Mouse (Mus musculus) neural tube, embryonic 15.5 days (tissue): ENCODE measurements at regions not wholly inside any gene's neighbourhood (a gene's known extent, or its start where the extent isn't known, plus 50 kb on each side); places are given as distances from the start of the nearest gene placed in this dataset.

Source experiments
- ATAC-seq: fragments of 200-750 bp; cut with Nextera tagmentation; 2 replicates; pipeline ENCODE4 v1.8.0; 2017; ENCODE audit warnings: mild to moderate bottlenecking, moderate TSS enrichment, moderate library complexity; ENCODE audit not compliant: low FRiP score
- H3K27ac ChIP-seq: fragments of 300-500 bp; sonication (generic); replicated peaks from 2 replicates; pipeline ENCODE4 v1.5.1; 2015; ENCODE audit warnings: mild to moderate bottlenecking, inconsistent platforms
- H3K27me3 ChIP-seq: fragments of 300-500 bp; sonication (generic); replicated peaks from 2 replicates; pipeline ENCODE4 v1.6.1; 2015; ENCODE audit warnings: inconsistent platforms
- H3K36me3 ChIP-seq: fragments of 300-500 bp; sonication (generic); 2 replicates; pipeline ENCODE4 v1.6.1; 2015; ENCODE audit warnings: inconsistent platforms
- H3K4me1 ChIP-seq: fragments of 300-500 bp; sonication (generic); 2 replicates; pipeline ENCODE4 v1.6.1; 2015; ENCODE audit warnings: inconsistent platforms
- H3K4me2 ChIP-seq: fragments of 300-500 bp; sonication (generic); 2 replicates; pipeline ENCODE4 v1.6.1; 2015; ENCODE audit warnings: inconsistent platforms, mild to moderate bottlenecking, moderate library complexity
- H3K4me3 ChIP-seq: fragments of 300-500 bp; sonication (generic); replicated peaks from 2 replicates; pipeline ENCODE4 v1.5.1; 2015; ENCODE audit warnings: mild to moderate bottlenecking, inconsistent platforms
- H3K9ac ChIP-seq: fragments of 300-500 bp; sonication (generic); replicated peaks from 2 replicates; pipeline ENCODE4 v1.6.1; 2015; ENCODE audit warnings: mild to moderate bottlenecking, inconsistent platforms
- H3K9me3 ChIP-seq: fragments of 300-500 bp; sonication (generic); replicated peaks from 2 replicates; pipeline ENCODE4 v1.6.1; 2016; ENCODE audit warnings: inconsistent platforms
- WGBS: fragments of 180-500 bp; shearing (Covaris S2); methylation state at CpG from one replicate; pipeline ENCODE4 v1.1.7; 2015; ENCODE audit warnings: mixed read lengths; 5-methylcytosine and 5-hydroxymethylcytosine counted together

DNA sequence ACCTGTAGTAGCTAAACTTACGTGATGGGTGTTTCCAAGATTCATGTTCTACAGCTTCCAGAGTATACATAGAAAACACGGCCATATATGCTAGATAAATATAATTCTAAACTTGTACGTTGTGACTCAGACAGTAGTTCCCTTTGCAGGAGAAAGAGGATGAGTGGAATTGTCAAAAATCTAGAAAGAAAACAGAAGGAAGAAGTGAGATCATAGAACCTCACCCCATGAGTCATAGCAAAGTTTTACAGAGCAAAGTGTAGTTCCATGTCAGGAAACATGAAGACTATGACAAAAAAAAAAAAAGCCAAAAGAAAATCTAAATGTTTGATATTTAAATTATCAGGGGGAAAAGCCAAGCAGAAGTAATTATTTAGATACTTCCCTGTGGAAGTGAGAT, 87.5 kb upstream of the Klf6 start:
- Histone ChIP-seq H3K27ac (no peak overlapping the region), H3K27me3 (no peaks in the 10 kb centered on the region), H3K36me3 (no peaks in the 10 kb centered on the region), H3K9me3 (no peaks in the 10 kb centered on the region), H3K4me2 (no peak overlapping the region), H3K4me3 (no peak overlapping the region), H3K9ac (no peak overlapping the region), H3K4me1 (no peaks in the 10 kb centered on the region)
- no peak for ATAC-seq
- 92% methylated on average over 3 of the region's 3 CpGs for WGBS

DNA sequence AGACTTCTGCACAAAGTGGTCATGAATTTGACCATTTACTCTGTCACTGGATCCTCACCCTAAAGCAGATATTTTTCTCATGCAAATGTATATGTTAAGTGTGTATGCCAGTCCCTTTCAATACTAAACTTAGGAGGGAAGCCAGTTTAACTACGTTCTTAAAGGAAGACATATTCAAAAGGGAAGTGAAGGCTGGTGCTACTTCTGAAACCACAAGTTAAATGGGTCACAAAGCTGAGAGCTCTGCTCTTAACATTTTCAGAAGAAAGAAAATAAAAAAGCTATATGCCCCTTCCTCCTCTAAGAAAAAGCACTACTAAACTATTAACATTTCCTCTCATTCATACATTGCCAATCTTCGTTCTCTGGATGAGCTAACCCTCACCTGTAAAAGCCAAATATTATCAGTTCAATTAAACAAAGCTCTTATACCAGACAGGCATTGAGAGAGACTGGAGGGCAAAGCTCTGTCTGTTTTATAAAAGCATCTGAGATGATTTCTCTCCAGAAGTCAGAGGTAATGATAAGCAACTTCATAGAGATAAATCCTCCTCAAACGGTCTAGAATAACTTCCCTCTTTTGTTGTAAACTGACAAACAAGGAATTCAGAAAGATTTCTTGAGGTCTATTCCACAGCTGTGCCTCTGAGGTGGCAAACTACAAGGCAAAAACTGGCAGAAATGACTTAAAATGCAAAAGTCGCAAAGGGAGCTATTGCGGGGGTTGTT, 82.7 kb upstream of the Klf6 start:
- H3K4me2 ChIP-seq = no peak overlapping the region
- H3K36me3 ChIP-seq = no peaks in the 10 kb centered on the region
- H3K9ac ChIP-seq = no peak overlapping the region
- ATAC-seq = no peak
- no peak overlapping the region for H3K27ac ChIP-seq
- H3K9me3 ChIP-seq = no peaks in the 10 kb centered on the region
- H3K4me1 ChIP-seq = no peaks in the 10 kb centered on the region
- H3K27me3 ChIP-seq = no peaks in the 10 kb centered on the region
- 59% methylated on average over 5 of the region's 5 CpGs for WGBS
- H3K4me3 ChIP-seq = no peak overlapping the region

DNA sequence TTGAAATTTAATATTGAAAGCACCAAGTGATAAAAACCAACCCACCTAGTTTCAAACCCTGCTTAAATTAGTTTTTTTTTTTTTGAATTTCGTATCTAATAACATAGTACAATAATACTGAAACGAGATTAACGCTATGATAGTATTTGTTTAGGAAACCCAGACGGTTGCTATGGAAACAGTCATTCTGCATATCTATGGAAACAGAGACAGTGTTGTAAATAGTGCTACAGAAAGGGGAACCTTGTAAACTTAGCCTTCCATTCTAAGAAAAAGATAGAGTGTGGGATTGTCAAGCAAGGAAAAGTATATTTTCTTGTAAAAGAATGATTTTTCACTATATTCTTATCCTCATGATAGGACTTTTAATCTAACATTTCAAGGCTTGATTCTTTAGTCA, 81.9 kb upstream of the Klf6 start:
- H3K27ac ChIP-seq = no peak overlapping the region
- H3K27me3 ChIP-seq = no peaks in the 10 kb centered on the region
- peak; percentile 81 for ATAC-seq
- H3K9me3 ChIP-seq = no peaks in the 10 kb centered on the region
- no peak overlapping the region for H3K9ac ChIP-seq
- H3K4me1 ChIP-seq = no peaks in the 10 kb centered on the region
- WGBS = 30% methylated on average over 4 of the region's 4 CpGs
- no peaks in the 10 kb centered on the region for H3K36me3 ChIP-seq
- H3K4me3 ChIP-seq = no peak overlapping the region
- no peak overlapping the region for H3K4me2 ChIP-seq

DNA sequence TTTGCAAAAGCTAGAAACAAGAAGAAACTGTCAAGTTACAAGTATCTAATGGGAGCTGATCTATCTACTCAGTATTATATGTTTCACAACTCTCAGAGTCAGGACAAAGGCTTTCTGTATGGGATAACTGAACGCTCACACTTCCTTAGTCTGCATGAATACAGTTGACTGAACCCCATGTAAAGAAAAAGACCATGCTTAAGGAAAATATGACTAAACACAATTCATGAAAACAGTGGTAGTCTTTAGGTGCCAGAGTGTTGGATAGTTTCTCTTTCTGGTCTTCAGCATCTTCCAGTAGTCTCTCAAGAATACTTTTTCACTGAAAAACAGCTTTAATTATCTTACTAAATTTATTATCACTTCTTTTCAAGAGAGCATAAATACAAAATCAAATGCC, 78.7 kb upstream of the Klf6 start:
- no peaks in the 10 kb centered on the region for H3K27me3 ChIP-seq
- no peaks in the 10 kb centered on the region for H3K36me3 ChIP-seq
- no peaks in the 10 kb centered on the region for H3K9me3 ChIP-seq
- H3K4me1 ChIP-seq = no peaks in the 10 kb centered on the region
- no peak overlapping the region for H3K27ac ChIP-seq
- WGBS = 98% methylated on average over 1 of the region's 1 CpGs
- H3K4me3 ChIP-seq = no peak overlapping the region
- no peak overlapping the region for H3K4me2 ChIP-seq
- no peak overlapping the region for H3K9ac ChIP-seq
- ATAC-seq = no peak

DNA sequence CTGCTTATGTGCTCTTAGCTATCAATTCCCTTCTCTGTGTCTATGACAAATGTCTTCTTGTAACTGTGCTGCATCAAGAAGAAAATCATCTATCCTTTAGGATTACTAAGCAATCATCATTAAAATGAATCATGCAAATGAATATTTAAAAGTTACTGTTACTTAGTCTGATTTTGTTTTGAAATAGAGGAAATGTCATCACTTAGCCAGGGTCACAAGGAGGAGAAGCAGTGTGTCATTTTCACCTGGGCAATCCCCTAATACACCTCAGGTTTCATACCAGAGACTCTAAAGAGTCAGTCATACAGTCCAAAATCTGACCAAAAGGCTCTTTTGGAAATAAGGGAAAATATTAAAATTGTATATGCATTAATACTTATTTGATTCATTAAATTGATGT, 74.2 kb upstream of the Klf6 start:
- no peak for ATAC-seq
- Histone ChIP-seq H3K4me2 (no peak overlapping the region), H3K9ac (no peak overlapping the region), H3K27me3 (no peaks in the 10 kb centered on the region), H3K36me3 (no peaks in the 10 kb centered on the region), H3K27ac (no peak overlapping the region), H3K9me3 (no peaks in the 10 kb centered on the region), H3K4me3 (no peak overlapping the region), H3K4me1 (no peaks in the 10 kb centered on the region)

DNA sequence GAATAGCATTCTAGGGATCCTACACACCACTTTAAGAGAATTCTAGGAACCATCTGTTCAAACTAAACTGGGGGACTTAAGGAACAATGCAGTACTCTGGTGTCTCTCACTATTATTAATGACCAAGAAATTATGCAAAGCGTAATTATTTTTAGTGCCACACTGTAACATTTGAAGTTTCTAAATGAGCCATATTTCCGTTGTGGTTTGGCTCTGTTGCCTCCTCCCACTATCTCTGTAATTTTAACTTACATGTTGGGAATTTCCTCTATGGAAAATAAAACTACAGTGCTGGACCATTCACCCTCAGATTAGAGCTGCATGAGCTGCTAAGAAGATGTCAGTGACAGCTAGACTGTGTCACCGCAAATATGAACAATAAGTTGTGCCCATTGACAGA, 72.0 kb upstream of the Klf6 start:
- Histone ChIP-seq H3K4me3 (no peak overlapping the region), H3K36me3 (no peaks in the 10 kb centered on the region), H3K9ac (no peak overlapping the region), H3K27me3 (no peaks in the 10 kb centered on the region), H3K4me2 (no peak overlapping the region), H3K4me1 (no peaks in the 10 kb centered on the region), H3K9me3 (no peaks in the 10 kb centered on the region), H3K27ac (no peak overlapping the region)
- WGBS = 78% methylated on average over 3 of the region's 3 CpGs
- ATAC-seq = no peak

DNA sequence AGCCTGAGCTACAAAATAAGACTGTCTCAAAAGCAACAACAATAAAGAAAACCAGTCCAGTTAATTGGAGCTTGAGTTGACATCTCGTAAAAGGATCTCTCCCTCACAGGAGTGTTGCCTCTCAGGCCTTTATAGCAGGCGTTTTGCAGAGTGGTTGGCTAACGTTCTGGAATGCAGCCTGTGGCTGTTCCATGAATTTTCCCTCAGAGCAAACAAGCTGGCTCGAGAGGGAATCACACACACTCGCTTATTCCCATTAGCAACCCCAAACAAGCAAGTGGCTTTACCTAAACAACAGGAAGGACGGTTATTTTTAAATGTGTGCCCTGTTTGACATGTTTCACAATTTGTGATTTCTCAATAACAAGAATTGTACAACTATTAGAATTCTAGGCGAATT, 59.2 kb upstream of the Klf6 start:
- H3K36me3 ChIP-seq = no peaks in the 10 kb centered on the region
- no peak overlapping the region for H3K27ac ChIP-seq
- no peaks in the 10 kb centered on the region for H3K27me3 ChIP-seq
- no peaks in the 10 kb centered on the region for H3K4me1 ChIP-seq
- H3K4me2 ChIP-seq = no peak overlapping the region
- H3K4me3 ChIP-seq = no peak overlapping the region
- ATAC-seq = no peak
- WGBS = 41% methylated on average over 7 of the region's 7 CpGs
- H3K9me3 ChIP-seq = no peaks in the 10 kb centered on the region
- no peak overlapping the region for H3K9ac ChIP-seq

DNA sequence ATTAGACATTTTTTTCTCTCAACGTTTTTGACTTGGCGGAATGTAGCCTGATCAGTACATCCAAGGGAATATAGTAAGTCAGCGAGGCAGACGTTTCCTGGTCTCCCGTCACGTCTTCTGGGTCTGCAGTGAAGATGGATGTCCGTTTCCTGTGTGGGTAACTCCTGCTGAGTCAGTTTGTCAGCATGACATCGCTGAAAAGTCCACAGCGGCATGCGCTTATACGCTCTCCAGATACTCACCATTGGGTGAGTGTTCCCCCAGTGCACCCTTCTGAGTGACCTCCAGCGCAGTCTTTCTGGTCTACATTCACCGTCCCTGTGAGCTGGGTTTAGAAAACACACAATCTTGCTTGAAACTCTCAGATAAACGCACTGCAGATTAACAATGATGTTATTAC, 58.5 kb upstream of the Klf6 start:
- Histone ChIP-seq H3K4me1 (no peaks in the 10 kb centered on the region), H3K9ac (no peak overlapping the region), H3K36me3 (no peaks in the 10 kb centered on the region), H3K4me2 (0 out of 2 replicates have a peak overlapping the region, but pooled peaks have one; percentile 11), H3K27ac (no peak overlapping the region), H3K27me3 (no peaks in the 10 kb centered on the region), H3K4me3 (no peak overlapping the region), H3K9me3 (no peaks in the 10 kb centered on the region)
- 52% methylated on average over 14 of the region's 14 CpGs for WGBS
- ATAC-seq = no peak

DNA sequence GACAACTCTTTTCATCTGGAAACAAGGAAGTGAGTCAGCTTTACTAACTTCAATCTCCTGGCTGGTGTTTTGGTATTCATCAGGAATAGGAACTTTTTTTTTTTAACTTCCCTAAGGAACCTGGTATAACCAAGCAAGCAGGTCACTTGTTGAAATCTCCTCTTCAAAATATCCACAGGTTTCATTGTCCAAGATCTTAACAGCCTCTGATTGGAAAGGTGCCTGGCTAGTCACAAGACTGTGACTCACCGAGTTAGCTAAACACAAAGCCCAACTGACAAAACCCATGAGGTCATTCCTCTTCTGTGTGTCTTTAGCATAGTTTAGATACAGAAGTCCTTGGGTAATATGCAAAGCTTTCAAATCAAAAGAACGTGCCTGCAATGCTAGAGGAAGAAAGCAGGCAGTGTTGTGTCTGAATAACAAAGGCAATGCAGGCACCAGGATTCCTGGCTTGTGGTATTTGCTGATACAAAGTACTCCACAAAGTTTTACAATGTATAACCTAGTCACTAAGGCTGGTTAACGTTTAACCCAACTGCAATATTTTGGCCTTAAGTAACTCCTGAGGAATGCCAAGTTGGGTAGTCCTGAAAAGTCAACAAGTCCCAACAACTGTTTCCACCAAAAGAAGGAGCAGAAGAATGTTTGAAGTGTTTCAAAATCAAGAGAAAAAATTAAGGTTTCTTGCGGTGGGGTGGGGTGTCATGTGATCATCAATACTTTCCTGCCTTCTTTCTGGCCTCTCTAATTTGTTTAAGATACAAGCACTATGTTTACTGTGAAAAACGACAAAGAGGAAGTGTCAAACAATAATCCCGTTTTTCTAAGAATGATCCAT, 57.5 kb upstream of the Klf6 start:
- Histone ChIP-seq H3K9ac (no peak overlapping the region), H3K9me3 (no peaks in the 10 kb centered on the region), H3K36me3 (no peaks in the 10 kb centered on the region), H3K27ac (0 out of 2 replicates have a peak overlapping the region, but pooled peaks have one; percentile 3), H3K4me2 (no peak overlapping the region), H3K4me1 (no peaks in the 10 kb centered on the region), H3K4me3 (no peak overlapping the region), H3K27me3 (no peaks in the 10 kb centered on the region)
- ATAC-seq = no peak
- 6% methylated on average over 6 of the region's 6 CpGs for WGBS

DNA sequence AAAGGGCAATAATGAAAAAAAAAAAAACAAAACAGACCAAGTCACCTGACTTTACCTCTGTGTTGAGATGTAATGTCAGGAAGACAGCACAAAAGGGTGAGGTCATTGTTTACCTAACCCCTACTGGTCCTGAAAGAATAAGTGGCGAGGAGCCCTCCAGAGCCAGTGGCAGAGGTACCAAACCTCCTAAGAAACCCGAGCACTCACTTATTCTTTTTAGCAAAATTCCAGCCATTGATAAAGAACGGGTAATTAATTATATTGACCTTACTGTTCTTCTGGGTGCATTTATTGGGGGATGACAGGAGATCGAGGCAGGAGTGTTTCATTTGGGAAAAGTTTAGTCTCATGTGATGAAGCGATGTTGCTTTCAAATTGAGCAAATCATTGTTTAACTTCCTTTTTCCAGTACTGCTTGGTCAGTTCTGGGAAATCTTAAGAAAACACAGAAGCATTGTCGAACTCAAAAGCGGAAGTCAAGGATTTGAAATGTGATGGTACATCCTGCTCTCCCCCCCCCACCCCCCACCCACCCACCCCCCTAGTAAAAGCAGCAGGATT, 56.8 kb upstream of the Klf6 start:
- Histone ChIP-seq H3K9me3 (no peaks in the 10 kb centered on the region), H3K9ac (no peak overlapping the region), H3K4me1 (no peaks in the 10 kb centered on the region), H3K27ac (no peak overlapping the region), H3K36me3 (no peaks in the 10 kb centered on the region), H3K4me3 (no peak overlapping the region), H3K27me3 (no peaks in the 10 kb centered on the region), H3K4me2 (no peak overlapping the region)
- 23% methylated on average over 7 of the region's 7 CpGs for WGBS
- ATAC-seq = no peak

DNA sequence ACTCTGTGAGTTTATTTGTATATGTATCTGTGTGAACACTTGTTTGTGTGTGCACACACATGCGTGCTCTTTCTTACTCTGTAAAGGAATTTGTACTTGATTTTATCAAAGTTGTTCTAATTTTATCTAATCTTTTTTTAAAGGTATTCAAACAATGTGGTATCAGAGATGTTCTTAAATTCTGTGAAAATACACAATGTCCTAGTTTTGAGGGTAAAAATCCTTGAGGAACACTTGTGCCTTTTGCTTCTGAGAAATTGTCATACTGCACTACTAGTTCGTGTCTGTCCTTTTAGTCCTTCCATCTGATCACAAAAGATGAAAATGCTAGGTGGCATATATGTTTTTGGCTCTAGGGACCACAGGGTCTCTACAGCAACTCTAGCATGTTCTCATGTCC, 52.9 kb upstream of the Klf6 start:
- Histone ChIP-seq H3K27ac (no peak overlapping the region), H3K4me1 (no peaks in the 10 kb centered on the region), H3K9ac (no peak overlapping the region), H3K4me2 (no peak overlapping the region), H3K4me3 (no peak overlapping the region), H3K9me3 (no peaks in the 10 kb centered on the region), H3K27me3 (no peaks in the 10 kb centered on the region), H3K36me3 (no peaks in the 10 kb centered on the region)
- WGBS = 91% methylated on average over 2 of the region's 2 CpGs
- no peak for ATAC-seq
